Mouse (Mus musculus): ENCODE measurements around the gene Pik3cd. TPM values are rescaled to one million over a fixed set of nuclear protein-coding genes. Genes with fewer than 3 reads are reported as not detected.
"Not testable (repeated sequence)": the region's sequence is repeated elsewhere in the genome, so short reads cannot be mapped to it uniquely, and the experiment has no call there.

The Pik3cd gene
- total RNA-seq, 2 experiments from 2014 or later = 32.2 to 59.5 TPM

DNA sequence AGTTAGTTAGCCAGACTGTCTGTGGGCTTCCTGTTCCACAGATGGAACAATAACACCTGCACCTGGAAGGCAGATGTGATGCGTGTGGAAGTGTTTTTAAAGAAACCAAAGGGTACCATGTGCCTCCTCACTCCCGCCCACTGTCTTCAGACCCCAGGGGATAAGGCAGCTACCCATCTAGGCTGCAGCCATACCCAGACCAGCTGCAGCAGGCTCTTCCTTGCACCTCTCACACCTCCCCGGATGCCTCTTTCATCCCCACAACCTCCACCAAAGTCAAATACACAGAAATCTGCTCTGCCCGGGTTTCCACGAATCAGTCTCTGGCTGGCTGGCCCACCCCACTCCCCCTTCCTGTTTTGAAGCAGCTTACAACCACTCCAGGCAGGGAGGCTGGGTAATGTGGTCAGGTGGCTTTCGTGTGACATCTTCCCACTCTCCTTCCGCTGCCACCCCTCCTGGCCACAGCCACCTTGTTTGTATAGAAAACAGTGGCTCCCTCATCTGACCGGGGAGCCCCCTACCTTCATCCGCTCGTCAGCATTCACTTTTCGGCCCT is 44.4 kb downstream of the Pik3cd start:
- peak; percentile 46 for ATAC-seq (replicated peaks; ENCODE audit: poor library complexity)

DNA sequence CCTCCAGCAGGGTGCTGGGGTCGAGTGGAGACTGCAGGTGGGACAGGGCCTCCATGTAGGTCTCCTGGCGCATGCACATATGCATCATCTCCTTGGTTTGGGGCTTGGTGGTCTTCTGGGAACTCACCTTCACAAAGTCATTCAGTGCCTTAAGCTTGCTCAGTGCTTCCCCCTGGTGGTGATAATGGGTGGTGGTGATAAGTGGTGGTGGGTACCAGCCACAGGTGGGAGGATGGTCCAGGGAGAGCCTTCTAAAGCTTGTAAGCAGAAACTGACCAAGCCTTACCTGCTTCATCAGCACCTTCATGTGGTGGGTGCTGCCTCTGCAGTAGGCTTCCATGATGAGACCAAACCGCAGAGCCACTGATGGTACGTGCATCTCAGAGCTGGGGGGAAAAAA is 48.1 kb downstream of the Pik3cd start:
- ATAC-seq (replicated peaks; ENCODE audit: poor library complexity) = peak; percentile 32; the same call in 1 of the 2 replicates

DNA sequence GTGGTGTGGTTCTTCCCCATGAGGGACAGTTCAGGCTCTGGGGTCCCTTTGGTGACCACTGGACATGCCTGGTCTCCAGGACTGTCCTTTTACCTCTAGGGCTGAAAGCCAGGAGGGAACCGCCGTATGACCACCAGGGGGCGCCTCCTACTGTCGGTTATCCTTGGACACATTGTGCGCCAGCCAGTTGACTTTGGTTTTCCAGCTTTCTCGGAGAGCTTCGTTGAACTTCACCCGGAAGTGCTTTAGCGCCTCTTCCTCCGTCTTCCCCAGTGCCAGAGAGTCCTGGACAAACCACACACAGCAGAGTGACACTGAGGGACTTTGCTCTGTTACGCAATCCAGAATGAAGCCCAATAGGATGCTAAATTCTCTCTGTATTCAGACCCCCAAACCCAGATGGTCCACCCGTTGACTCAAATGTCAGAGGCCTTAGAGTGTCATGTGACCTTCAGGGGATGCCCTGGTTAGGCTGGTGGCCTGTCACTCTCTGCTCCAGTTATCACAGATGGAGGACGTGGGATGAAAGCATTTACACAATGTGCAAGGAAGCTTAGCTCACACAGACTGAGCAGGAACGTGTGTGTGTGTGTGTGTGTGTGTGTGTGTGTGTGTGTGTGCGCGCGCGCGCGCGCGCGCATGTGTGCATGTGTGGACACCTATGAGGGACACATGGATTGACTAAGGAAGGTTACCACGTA is 51.7 kb downstream of the Pik3cd start:
- peak; percentile 29 for ATAC-seq (replicated peaks; ENCODE audit: poor library complexity)

- ATAC-seq (replicated peaks; ENCODE audit: poor library complexity) = peak; percentile 74
Observed at GRCm38 (mm10) chr4:149648031-149648805, 54.2 kb downstream of the Pik3cd start.

DNA sequence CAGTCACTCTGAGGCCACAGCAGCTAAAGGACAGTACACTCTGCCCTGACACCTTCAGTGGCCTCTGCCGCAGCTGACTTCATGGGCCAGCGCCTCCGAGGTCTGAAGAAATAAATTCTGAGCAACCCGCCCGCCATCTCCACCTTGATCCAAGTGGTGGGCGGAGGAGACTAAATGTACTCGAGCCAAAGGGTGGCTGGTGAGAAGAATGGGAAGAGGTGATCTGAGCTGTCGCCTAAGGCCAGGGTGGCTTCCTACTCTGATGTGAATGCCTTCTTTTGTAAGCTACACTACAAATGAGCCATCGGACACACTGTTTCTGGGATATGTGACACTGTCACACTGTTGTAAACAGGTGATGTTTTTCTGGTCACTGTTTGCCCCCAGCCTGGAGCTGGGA is 56.6 kb downstream of the Pik3cd start:
- no peak for ATAC-seq (replicated peaks; ENCODE audit: poor library complexity)

GRCm38 (mm10) chr4:149641956-149642355 is 60.4 kb downstream of the Pik3cd start:
- ATAC-seq (replicated peaks; ENCODE audit: poor library complexity) = no peak

GRCm38 (mm10) chr4:149641400-149641799 is 61.0 kb downstream of the Pik3cd start:
- no peak for ATAC-seq (replicated peaks; ENCODE audit: poor library complexity)

- no peak for ATAC-seq (replicated peaks; ENCODE audit: poor library complexity)
Observed at GRCm38 (mm10) chr4:149640831-149641230, 61.5 kb downstream of the Pik3cd start.

GRCm38 (mm10) chr4:149637942-149638341 is 64.4 kb downstream of the Pik3cd start:
- peak; percentile 23 for ATAC-seq (replicated peaks; ENCODE audit: poor library complexity)

DNA sequence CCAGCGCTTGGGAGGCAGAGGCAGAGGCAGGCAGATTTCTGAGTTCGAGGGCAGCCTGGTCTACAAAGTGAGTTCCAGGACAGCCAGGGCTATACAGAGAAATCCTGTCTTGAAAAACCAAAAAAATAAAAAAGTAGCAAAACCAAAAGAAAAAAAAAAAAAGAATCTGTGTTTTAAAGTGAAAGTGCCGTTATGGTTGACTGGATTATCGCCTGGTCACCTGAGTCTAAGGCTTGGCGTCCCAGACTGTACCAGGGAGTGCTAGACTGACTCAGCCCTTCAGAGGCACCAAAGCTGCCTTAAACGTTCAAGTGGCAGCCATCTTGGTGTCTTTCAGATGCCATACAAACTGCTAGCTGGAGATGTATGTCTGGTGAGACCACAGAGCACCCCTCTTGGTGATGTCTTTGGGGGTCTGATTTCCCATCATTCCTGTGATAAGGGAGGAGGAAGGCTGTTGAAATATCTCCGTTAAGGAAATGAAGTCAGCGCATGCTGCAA is 66.4 kb downstream of the Pik3cd start:
- peak; percentile 29 for ATAC-seq (replicated peaks; ENCODE audit: poor library complexity)

GRCm38 (mm10) chr4:149634966-149635365 is 67.4 kb downstream of the Pik3cd start:
- peak; percentile 60 for ATAC-seq (replicated peaks; ENCODE audit: poor library complexity)

GRCm38 (mm10) chr4:149634157-149634556 is 68.2 kb downstream of the Pik3cd start:
- no peak for ATAC-seq (replicated peaks; ENCODE audit: poor library complexity)

- ATAC-seq (replicated peaks; ENCODE audit: poor library complexity) = peak; percentile 27
Observed at GRCm38 (mm10) chr4:149632670-149633307, 69.6 kb downstream of the Pik3cd start.

- no peak for ATAC-seq (replicated peaks; ENCODE audit: poor library complexity)
Observed at GRCm38 (mm10) chr4:149628810-149629209, 73.6 kb downstream of the Pik3cd start.

DNA sequence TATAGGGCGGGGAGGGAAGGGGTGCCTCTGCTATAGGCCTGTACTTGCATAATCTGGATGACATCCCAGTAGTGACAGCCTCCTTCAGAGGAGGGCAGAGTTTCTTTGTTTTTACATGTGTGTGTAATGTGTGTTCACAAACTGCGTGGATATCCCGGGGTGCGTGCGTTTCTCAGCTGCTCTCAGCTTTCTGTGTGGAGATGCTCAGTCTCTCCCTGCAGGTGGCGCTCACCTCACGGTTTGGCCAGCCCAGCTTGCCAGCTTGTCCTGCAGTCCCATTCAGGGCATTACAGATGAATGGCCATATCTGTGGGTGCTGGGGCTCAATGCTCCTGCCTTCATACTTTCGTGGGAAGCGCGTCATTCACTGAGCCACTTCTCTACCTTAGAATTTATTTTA is 74.0 kb downstream of the Pik3cd start:
- peak; percentile 97 for ATAC-seq (replicated peaks; ENCODE audit: poor library complexity)

- ATAC-seq (replicated peaks; ENCODE audit: poor library complexity) = no peak
Observed at GRCm38 (mm10) chr4:149626809-149627208, 75.6 kb downstream of the Pik3cd start.

DNA sequence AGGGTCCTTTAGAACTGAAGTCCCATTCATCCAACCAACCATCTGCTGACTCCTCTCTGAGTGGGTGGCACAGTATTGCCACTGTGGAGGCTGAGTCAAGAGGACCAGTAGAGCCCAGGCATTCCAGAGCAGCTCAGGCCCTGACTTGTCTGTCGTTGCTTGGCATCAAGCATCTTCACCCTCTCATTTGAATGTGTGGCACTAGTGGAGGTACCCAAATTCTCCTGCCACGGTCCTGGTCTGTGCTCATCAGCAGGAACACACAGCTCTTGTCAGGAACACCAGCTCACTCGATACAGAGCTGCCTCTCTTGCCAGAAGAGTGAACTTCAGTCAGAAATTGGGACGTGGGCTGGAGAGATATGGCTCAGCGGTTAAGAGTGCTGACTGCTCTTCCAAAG is 78.7 kb downstream of the Pik3cd start:
- ATAC-seq (replicated peaks; ENCODE audit: poor library complexity) = no peak

DNA sequence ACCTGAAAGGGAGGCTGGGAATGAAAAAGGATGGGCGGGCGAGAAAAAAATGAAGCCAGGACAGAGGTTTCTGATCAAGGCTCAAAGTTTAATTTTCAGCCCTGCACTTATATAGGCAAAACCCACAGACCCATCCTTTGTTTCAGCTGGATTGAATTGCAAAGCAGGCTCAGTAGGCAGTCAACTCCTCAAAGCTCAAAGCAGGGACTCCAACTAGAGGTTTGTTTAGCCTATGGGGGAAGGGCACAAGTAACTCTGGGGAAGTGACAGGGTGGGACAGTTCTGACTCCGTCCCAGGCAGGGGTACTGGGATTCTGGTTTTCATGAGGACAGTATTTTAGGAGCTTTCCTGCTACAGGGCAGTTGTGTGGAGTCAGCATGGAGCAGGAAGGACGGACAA is 81.1 kb downstream of the Pik3cd start:
- no peak for ATAC-seq (replicated peaks; ENCODE audit: poor library complexity)

- no peak for ATAC-seq (replicated peaks; ENCODE audit: poor library complexity)
Observed at GRCm38 (mm10) chr4:149619988-149620387, 82.4 kb downstream of the Pik3cd start.

GRCm38 (mm10) chr4:149616999-149617398 is 85.4 kb downstream of the Pik3cd start:
- ATAC-seq (replicated peaks; ENCODE audit: poor library complexity) = not testable (repeated sequence)

- ATAC-seq (replicated peaks; ENCODE audit: poor library complexity) = no peak
Observed at GRCm38 (mm10) chr4:149614869-149615268, 87.5 kb downstream of the Pik3cd start.

Data from megakaryocyte progenitor cell, adult 5-6 weeks (primary cell).